Mouse (Mus musculus) thymus, postnatal 4 days (tissue): Measurements from ENCODE around the gene Uqcrfs1.
A peak's percentile ranks its signal among the peaks of the same experiment; 100 is the strongest.

Source experiments
- DNase-seq: peaks from one replicate; pipeline ENCODE4 v3.0.0; 2021

Uqcrfs1 gene

DNA sequence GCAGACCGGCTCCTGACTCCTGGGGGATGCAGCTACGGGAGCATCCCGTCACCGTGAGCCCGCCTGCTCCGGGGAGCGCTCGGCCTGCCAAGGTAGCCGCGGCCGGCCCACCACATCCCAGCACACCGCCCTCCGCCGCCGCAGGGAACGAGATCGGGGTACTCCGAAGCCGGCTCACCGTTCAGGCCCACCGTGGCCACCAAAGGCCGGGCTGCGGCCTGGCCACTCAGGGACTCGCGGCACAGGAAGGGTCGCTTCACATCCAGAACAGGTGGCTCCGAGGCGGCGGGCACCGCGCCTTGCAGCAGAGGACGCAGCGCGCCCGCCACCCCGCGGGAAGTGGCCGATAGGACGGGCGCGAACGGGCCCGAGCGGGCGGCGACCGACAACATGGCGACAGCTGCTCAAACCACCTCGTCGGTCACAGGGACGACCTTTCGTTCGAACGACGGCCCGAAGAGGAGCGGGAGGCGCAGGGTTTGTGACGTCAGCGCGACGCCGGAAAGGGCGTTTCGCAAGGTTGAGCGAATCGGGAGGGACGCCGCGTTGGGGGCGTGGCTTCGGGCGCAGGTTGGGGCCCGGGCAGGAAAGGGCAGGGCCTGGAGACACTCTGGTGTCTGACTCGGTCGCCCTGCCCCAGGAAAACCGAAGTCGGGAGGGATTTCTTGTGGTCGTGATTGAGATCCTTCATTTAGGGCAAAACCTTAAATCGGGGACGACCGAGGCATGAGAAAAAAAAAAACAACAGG, at the start of gene Uqcrfs1:
TSS of gene Uqcrfs1 (minus strand) at position 507 of the 749 bp plus-strand sequence.
- peak; percentile 100 for DNase-seq

DNA sequence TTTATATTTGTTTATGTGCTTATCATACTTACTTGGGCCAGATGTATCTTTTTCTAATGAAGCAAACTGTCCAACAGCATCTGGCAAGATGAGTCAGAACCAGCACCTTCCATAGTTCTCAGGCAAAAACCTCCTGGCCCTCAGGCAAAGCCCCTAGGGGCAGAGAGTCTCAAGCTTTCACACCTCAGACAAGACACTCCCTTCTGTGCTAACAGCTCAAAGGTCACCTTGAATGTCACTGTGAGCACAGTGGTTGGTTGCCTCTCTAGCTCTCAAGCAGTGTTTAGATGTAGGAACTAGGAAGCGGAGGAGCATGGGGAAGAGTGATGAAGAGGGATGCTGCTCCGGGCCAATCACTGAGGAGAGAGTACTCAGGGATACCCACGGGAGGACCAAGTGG, 40.6 kb upstream of the Uqcrfs1 start:
- DNase-seq = no peak

DNA sequence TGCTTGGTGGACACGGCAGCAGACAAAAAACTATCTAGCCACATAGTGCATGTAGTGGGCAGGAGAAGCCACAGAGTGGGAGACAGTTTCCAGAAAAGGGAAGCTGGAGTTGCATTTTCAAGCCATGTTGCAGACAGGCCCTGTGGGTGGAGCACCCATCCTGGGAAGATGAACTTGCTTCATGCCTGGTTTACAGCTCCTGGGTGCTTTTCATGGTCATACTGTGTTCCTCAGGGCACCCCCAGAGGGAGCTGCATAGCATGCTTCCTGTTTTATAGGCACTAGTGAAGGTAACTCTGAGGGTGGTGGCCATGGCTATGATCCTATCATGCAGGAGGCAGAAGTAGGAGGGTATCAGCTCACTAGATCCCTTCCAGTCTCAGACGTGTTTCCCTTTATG, 37.4 kb upstream of the Uqcrfs1 start:
- peak; percentile 50 for DNase-seq

DNA sequence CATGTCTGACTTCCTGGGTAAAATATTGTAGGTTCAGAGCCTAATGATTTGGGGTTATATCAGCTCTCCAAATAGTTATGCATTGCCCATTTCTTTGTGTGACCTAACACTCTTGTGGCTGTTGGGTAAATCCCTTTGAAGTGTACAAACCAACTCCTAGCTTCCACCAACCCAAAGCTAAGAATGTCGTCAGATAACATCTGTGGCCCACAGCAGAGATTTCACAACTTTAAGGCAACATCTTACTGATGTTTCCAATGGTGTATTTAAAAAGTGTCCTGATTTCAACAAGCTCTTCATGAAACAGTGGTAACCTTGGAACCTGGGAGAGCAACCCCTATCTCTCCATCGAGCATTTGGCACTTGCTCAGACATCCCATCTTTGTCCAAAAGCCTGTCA, 33.6 kb upstream of the Uqcrfs1 start:
- no peak for DNase-seq

DNA sequence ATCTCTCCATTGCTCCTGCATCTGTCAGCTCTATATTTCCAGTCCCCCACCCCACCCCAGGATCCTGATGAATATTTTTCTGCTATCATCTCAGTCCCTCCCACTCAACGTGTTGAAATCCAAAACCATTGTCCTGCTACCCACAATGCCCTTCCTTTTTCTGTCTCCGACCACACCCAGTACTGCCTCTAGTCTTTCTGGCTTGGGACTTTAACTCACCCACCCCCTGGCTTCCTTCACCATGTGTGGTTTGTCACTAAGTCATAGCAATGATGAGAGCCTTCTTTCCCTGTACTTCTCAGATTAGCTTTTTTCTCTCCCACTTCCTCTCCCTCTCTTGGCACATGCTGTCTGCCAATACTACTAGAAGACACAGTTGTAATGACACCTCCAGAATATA, 31.7 kb upstream of the Uqcrfs1 start:
- DNase-seq = no peak

DNA sequence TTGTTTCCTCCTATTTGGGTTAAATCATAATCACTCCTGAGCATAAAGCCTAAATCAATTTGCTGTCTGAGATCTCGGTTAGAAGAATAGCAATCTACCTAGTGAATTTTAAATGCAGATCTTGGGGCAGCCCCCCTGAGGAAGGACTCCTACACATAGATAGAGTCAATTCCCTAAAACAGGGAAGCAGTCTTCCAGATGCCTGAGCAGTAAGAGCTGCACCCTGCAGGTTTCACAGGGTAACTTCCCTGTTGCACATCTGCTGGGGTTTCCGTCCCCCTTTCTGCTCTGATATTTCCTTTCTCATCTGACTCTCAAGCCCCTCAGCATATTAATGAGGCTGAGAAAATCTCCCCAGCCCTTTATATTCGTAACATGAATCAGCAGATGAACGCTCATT, 27.8 kb upstream of the Uqcrfs1 start:
- no peak for DNase-seq

DNA sequence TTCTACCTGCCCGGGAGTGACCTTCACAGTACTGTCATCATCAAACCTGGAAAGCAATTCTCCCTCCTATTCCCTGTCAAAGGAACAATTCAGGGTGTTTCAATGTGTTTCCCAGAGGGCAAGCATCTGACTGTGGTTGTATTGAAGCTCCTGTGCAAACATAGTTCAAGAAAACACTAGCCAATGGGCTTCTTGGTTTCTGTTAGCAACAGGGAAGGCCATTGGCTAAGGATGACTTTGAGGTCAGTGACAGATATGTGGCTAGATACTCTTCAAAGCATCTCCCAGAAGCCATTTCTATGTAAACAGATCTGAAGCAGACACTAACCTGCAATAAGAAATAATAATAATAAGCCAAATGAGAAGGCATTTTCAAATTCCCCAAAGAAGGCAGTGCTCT, 25.0 kb upstream of the Uqcrfs1 start:
- no peak for DNase-seq

DNA sequence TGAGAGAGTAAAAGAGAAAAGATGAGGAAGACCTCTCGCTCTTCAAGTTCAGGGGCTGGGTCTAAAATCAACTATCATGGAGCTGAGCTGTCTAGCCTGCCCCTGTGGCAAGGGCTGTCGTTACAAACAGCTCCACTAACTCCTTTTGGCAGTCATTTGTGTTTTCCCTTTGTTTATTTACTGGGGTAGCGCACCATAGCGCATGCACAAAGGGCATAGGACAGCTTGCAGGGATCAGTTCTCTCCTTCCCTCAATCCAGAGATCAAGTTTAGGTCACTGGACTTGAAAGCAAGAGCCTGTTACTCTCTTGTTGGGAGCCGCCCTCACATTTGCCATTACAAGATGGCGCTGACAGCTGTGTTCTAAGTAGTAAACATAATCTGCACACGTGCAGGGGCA, 22.4 kb upstream of the Uqcrfs1 start:
- DNase-seq = no peak

DNA sequence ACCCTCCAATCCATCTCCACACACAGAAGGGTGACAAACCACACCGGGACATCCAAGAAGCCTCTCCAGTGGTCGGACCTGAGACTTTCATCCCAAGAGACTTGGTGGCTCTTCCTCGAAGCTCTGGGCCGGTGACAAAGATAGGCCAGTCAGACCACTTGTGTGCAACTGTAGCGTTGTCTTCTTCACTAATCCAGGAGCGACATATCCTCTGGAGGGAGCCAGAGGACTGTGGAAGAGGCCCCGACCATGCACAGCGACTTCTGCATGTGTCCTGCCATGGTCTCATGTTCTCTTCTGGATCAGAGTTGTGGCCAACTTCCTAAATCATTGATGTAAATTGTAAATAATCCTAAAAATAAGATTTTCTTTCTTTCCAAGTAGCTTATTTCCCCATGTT, 21.6 kb upstream of the Uqcrfs1 start:
- DNase-seq = peak; percentile 82

DNA sequence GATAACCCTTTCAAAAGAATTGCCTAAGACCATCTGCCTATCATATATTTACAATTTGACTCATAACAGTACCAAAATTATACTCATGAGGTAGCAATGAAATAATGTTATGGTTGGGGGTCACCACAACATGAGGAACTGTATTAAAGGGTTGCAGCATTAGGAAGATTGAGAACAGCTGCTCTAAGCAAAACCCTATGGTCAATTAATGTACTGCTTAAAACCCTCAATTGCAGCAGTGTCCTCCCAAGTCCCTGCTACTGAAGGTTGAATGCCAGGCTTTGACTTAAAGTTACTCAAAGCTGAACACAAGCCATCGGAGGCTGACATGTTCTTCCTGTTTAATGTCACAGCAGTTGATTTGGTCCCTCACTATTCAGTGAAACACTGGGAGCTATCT, 15.4 kb upstream of the Uqcrfs1 start:
- no peak for DNase-seq

DNA sequence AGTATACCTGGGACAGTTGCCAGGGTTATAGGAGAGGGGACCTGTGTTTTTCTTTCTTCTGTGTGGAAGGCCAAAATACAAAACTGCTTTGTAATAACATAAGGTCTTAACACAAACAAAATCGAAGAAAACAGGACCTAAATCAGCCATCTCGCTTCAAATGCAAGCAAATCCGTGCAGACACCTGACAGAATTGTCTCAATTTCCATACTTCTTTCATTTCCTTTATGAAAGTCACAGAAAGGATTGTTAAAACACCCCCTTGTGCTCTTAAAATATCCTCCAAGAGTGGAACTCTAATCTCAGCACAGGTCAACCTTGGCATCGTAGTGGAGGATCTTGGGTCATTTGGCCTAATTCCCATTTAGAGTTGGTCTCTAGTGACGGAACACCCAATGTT, 14.9 kb upstream of the Uqcrfs1 start:
- DNase-seq = no peak

DNA sequence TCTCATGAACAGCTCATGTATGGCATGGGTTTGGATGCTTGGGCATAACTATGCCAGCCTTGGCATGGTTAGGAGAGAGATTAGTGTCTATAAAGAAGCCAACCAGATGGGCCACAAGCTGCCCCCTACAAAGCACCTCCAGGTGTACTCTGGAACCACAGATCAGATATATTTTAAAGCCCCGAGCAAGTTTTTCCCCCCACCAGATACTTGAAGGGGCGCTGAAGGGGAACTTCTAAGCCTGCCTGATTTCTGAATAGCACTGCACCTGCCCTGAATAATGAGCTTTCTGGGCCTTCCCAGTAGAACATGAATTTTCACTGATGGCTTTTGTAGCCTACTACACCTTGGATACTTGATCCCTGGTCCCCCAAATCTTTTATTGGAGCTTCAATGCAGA, 12.6 kb upstream of the Uqcrfs1 start:
- DNase-seq = no peak

DNA sequence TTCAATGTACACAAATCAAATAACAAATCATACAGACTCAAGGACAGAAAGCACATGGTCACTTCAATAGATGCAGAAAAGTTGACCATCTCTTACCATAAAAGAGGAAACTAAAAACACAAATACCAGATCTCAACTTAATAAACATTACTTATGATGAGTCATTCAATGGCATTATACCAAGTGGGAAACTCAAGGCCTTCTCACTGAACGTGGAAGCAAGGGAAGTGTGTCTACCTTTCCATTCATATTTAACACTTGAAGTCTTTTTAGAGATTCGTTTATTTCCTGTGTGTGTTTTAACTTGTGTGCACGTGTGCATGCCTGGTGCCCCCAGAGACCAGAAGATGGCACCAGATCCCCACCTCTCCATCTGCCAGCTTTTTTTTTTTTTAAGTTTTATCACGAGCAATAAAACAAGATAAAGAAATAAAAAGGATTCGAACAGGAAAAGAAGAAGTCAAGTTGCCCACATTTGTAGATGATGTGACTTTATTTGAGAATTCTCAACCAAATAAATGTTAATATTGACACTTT, 8.0 kb upstream of the Uqcrfs1 start:
- DNase-seq = peak; percentile 57

DNA sequence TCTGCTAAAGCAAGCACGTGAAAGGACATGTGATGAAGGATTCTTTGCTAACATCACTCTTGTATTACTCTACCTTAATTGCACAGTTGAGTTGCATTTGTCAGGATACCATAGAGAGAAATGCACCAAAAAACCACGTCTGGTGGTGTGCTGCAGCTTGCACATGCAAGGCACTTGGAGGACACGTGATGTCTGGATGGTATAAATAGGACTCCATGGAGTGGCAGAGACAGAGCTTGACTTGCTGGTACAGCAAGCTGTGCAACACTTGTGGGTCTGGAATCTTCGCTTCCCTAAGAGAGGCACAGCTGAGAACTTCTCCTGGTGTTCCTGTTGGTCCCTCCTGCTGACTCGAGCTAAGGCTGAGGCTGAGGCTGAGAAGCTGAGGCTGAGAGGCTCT, 4.2 kb upstream of the Uqcrfs1 start:
- DNase-seq = no peak

DNA sequence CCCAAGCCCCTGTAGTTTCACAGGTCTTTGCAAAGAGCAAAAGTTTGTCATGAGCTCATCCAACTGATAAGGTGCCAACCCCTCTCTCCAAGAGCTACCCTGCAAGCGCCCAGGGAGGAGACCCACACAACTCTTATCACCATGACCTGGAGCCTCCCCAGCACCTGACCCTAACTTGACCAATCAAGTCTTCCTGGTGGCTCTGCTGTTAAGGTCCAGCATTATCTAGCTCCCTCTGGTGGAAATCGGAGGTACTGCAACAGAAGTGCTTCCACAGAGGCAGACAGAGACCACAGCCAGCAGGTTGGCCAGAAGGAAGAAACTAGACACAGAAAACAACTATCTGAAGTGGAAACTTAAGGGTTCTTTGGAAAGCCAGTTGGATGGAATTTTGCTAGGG, 3.7 kb upstream of the Uqcrfs1 start:
- DNase-seq = peak; percentile 85

DNA sequence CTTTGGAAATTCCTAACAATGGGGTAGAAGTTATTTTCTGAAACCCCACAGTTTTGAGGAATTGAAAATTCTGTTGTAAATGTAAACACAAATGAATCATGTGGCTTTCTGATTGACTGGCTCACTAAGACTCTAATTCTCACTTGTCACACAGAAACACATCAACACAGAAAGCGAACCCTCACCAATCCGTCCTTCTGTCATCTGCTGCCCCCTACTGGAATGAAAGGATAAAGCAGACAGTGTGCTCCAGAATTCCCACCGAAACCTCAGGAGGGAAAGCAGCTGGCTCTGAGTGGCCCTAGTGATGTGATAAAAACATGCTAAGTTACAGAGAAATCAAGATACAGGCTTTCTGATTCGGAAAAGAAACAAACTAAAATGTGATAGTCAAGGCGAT, 14.4 kb downstream of the Uqcrfs1 start:
- DNase-seq = peak; percentile 44

DNA sequence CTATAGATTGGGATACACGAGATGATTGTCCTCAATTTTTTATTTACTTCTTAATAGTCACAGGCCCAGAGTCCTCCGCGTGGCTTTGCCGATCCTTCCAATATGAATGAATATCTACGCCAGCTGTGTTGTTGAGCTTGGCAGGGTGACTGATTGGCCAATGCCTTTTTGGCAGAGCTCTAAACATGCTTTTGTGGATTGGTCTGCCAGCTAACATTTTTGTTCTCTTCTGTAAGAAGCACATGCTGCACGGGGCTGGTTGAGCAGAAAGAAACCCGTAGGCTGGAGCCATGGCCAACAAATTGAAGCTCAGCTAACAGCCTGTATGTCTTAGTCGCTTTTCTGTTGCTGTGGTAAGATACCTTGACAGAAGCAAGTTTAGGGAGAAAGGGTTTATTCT, 20.2 kb downstream of the Uqcrfs1 start:
- DNase-seq = no peak

DNA sequence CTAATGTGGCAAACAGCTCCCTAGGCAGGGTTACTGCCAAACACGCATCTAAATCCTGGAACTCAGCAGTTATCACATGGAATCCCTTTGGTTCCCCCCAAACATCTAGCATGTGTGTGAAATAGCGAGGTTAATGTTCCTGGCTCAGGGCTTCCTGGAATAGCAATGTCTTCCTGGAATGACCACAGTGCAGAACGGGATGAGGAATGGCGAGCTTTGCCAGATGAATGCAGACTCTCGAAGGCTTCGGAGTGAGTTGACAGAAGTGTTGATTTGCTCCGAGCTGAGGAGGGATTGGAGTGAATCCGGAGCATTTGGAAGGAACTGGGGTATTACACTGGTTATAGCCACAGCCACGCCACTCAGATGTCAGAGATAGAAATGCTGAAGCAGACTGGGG, 21.2 kb downstream of the Uqcrfs1 start:
- no peak for DNase-seq

DNA sequence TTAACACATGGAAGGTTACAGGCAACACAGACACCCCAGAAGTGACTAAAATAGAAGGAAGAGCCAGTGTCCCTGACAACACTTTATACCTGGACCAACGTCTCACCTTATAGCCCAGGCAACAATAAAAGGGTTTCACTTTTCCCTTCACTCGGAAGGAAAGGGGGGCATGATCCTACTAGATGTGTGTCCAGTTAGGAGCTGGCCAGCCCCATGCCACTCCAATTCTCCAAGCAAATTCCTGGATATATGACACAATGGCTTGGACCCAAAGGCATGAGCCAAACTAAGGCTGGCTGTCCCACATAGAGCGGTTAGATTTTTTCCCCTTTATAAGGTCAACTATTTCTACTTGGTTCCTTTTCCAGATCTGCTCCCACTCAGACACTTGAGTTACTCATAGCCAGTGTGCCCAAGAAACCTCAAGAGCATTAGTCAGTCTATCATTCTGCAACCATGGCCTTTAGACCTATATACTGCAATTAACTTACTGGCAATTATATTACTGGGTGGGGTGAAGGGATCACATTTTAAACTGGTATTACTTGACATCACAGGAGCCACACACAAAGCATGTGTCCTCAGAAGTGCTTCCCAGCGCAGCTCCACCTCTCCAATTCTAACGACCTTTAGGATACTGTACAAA, 21.8 kb downstream of the Uqcrfs1 start:
- no peak for DNase-seq

DNA sequence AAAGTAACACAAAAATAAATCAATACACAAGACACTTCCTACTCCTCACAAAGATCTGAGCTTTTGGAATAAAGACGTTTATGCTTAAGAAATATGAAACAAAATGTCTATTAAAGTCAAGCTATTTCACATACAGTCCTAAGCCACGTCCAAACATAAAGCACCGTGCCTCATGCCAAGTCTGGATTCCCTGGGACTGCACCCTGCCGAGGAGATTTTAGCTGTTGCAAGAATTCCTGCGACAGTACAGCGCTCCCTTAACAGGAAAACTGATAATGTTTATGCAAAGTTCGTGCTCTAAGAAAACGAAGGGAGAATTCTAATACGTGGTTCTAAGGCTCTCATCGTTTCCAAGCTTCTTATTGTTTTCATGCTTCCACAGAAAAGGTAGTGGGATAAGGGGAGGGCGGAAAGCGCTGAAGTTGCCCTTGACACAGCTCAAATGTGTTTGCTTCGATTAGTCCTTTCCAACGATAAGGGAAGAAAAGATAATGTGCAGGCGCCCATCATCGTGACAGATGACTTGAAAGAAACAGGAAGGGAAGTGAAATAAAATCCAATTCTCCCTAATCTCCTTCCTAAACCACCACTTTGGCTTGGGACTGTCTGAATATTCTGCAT, 23.8 kb downstream of the Uqcrfs1 start:
- DNase-seq = no peak

DNA sequence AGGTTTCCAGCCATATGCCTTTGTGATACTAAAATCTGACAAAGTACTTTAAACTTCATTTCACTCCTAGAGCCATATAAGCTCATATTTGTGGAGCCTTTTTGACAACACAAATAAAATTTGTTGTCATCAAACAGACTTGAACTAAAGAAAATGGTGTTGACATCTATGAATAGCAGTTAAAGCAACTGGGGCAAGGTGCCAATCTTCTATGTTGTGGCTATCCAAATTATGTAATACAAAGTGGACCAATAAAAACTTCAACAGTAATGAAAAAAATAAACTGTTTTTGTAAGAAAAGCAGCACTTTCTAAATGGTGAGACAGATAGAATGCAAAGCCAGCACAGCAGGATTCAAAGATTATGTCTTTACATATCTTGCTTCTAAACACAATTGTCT, 27.0 kb downstream of the Uqcrfs1 start:
- no peak for DNase-seq

DNA sequence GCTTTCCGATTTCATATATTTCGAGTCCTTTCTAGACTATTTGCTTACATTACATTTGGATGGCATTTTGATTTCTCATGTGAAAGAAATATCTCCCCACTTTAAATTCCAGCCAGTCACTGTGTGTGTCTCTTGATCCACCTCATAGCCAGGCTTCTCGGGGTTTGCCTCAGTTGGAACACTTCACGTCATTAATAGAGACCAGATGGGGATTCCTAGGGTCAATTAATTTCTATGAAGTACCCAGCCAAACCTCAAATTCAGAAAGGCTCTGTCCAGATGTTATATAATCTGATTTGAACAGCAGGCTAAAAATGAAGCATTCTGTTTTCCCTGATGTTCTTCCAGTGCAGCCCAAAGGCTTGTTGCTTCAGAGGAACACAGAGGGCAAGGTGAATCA, 37.5 kb downstream of the Uqcrfs1 start:
- no peak for DNase-seq

DNA sequence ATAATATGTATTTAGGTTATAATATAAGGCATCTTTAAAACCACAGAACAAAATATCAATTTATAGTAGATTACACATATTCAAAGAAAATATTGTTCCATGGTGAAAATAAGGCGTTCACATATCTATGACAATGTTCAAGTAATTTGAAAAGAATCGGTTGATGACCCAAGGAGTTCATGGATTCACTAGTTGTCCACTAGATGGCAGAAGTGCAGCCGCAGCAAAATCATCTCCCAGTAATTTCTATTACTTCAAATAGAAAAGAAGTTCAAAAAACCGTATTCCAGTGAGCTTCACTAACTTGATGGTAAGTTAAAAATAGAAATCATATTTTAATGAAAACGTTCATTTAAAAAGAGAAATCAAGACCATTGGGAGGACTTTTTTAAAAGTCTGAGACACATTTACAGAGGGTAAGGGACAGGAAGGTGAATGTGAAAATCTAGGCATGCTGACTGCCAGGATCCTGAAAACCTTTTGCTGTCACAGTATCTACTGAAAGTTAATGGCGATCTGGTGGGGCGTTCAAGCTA, 43.2 kb downstream of the Uqcrfs1 start:
- no peak for DNase-seq
